Mouse (Mus musculus): ENCODE measurements around the gene Arnt2. TPM values are rescaled to one million over a fixed set of nuclear protein-coding genes. Genes with fewer than 3 reads are reported as not detected.

Gene Arnt2
- polyA plus RNA-seq, 1 experiment: 154 TPM

DNA sequence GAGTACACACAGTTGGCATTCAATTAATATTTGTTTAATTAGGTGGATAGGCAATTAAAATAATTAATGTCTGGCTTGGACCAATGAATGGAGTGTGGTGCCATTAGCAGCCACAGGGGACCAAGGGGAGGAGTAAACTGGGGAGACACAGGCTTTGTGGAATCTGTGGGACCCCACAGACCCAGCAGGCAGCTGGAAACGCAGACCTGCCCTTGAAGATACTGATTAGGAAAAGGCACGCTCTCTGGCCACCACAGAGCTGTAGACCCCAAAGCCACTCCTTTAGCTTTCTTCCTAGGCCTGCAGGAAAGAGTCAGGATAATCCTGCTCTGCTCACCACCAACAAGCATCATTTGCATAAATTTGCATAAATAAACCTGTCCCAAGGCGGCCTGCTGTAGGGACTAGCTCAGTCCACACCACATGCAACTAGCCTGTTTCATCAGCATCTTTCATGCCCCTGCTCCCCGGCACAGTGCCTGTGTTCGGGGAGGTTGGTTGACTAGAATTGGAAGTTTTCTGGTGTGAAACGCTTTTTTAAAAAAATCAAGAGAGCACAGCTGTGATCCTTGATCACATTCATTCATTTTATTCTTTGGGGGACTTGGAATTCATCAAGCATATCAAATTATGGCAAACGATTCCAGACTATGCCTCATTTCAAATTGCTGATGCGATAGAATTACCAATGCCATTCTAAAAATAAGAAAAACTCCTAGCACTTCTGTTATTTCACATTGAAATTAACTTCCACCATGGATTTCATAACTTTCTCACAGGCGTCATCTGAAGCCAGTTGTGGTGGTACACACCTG is 8.1 kb downstream of the Arnt2 start:
- no peak for DNase-seq (ENCODE audit: extremely low spot score in 1 of 2, low spot score in 1 of 2)

DNA sequence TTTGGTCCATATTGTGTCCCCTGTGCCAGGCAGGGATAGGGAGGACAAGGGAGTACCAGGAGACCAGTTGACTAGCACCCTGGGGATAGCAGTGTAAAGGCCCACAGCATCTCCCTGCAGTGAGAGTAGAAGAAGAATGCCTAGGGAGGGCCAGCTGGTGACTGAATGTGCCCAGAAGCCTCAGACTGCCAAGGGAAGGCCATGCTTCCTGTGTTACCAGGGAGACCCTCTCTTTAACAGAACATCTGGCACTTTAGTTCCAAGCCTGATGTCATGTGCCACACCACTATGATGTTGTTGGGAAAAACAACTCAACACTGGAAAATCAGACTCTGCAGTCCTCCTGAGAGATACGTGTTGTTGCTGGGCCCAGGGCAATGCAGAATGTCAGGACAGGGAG is 12.7 kb downstream of the Arnt2 start:
- DNase-seq (ENCODE audit: extremely low spot score in 1 of 2, low spot score in 1 of 2): no peak

DNA sequence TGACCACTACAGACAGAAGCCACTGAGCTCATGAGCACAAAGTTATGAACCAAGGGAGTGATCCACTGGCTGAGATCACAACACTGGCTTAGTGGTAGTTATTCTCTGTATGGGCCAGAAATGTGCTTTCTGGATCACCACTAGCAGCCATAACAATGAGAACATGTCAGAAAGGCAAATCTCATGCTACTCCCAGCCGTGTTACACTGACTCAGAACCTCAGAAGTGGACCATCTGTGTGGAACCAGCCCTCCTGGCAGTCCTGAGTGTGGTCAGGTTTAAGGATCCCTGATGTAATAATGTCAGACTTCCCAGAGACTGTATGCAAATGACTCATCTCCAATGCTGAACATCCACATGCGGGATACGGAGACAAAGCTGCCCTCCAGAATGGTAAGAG is 13.4 kb downstream of the Arnt2 start:
- no peak for DNase-seq (ENCODE audit: extremely low spot score in 1 of 2, low spot score in 1 of 2)

DNA sequence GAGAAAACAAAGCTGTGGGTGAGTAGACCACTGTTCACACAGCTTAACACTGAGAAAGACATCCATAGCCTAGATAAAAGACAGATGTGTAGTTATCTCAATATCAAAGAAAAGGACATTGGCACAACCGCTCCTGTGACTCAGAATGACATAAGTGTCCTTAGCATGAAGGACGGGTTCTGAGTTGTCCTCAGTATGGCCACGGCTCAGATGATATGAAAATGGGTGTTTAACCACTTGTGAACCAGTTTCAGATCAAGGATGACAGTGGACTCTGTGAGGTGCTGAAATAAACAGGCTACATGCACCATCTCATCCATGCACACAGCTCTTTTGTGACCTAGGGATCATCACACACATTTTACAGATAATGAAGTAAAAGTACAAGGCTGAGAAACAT is 22.1 kb downstream of the Arnt2 start:
- DNase-seq (ENCODE audit: extremely low spot score in 1 of 2, low spot score in 1 of 2): no peak

DNA sequence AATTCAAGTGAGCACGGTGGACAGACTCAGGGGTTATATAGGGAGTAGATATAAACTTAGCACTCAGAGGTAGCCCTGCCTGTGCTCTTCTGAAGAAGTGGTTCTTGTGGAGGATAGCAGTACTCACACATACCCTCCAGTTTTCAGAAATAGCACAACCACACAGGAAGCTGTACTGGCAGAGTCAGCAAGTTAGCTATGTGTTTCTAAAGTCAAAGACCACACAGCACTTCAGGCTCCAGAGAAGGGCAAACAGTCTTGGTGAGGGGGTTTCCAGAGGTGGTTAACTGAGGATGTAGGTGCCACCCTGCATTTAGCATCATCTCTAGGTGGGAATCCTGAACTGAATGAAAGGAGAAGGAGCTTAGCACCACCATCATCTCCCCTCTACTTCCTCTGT is 23.5 kb downstream of the Arnt2 start:
- no peak for DNase-seq (ENCODE audit: extremely low spot score in 1 of 2, low spot score in 1 of 2)

DNA sequence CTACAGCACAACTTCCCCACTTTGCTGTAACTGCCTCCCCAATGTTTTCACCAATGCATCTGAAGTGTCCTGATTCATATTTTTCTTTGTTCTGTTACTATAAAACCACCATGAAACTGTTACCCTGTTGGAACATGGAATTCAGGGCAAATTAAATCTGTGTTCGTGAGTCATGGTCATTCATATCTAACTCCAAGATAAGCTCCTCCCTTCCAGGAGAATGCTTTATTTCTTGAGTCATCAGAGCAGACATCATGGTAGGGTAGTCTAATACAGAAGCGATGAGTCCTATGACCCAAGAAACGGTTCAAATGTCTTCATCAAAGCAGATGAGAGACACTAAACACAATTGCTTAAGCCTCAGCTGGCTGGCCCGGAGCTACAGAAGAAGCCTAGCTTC is 25.2 kb downstream of the Arnt2 start:
- DNase-seq (ENCODE audit: extremely low spot score in 1 of 2, low spot score in 1 of 2): no peak

DNA sequence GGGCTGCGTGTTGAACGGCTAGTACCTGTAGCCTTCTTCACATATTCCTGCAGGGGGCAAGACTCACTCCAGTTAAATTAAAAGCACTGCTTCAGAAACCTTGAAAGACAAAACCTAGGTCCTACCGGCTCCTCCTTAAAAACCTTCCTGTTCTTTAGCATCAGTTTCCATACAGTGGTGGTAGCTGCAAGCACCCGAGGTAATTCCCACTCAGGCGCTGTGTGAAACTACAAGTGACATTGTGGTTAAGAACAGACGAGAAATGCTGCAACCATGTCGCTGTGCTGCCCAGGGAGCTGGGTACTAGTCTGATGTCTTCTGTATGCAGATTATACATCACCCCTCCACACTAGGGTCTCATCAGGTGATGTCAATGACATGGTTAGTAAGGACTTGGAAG is 25.9 kb downstream of the Arnt2 start:
- DNase-seq (ENCODE audit: extremely low spot score in 1 of 2, low spot score in 1 of 2): no peak

DNA sequence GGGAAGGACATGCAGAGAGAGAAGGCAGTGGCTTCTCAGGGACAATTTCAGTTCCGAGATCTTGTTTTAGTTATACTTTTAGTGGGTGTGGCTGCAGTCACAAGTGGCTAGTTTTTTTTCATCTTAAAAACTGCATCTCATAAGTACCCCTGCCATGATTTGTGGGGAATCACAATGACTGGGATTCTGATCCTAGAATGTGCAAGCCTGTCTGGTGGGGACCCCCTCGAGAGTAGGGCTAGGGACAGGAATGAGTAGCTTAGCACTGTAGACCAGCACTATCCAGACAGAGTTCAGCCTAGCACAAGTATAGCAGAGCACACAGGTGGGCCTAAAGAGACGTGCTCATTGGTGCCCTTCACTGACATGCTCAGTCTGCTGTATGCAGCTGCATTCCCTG is 27.6 kb downstream of the Arnt2 start:
- no peak for DNase-seq (ENCODE audit: extremely low spot score in 1 of 2, low spot score in 1 of 2)

DNA sequence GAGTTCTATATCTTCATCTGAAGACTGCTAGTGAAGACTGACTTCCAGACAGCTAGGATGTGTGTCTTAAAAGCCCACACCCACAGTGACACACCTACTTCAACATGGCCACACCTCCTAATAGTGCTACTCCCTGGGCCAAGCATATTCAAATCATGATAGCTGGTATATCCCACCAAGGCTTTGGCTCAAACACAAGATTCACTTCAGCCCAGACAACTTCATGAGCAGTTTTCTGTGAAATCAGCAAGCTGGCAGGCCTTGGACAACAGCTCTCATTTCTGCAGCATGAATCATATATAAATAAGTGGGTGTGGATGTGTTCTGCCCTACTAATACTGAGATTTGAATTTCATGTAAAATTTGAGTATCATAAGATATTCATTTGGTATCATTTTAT is 29.2 kb downstream of the Arnt2 start:
- no peak for DNase-seq (ENCODE audit: extremely low spot score in 1 of 2, low spot score in 1 of 2)

DNA sequence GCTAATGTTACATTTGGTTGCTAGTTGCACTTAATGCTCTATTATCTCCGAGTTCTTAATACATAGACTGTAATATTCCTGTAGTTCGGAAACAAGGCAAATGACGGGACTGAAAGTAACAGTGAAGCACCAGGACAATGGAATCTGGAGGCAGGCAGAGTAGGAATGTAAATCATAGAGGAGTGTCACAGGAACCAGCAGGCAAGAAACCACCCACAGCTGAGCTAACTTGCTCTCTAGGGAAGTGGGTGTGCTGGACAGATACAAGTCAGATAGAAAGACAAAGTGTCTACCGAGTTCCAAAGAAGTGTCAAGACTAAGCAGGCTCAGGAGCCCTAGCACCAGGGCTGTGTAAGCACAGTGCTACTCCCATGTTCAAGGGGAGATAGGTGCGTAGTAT is 32.6 kb downstream of the Arnt2 start:
- DNase-seq (ENCODE audit: extremely low spot score in 1 of 2, low spot score in 1 of 2): no peak

DNA sequence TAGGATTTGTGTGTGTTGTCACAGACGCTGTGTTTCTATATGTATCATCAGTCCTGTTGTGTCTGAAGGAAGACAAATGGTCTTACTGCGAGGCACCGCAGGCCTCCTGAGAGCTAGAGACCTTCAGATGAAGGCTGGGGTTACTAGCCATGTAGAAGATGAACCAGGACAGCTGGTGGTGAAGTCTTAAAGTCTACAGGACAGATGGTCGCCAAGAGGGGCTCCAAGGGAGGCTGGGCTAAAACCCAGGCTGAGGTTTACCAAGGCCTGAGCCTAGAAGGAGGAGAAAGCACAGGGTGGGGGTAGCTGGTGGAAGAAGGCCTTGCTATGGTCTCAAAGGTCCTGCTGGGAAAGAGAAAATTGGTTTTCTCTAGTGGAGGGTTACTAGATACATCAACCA is 36.3 kb downstream of the Arnt2 start:
- no peak for DNase-seq (ENCODE audit: extremely low spot score in 1 of 2, low spot score in 1 of 2)

DNA sequence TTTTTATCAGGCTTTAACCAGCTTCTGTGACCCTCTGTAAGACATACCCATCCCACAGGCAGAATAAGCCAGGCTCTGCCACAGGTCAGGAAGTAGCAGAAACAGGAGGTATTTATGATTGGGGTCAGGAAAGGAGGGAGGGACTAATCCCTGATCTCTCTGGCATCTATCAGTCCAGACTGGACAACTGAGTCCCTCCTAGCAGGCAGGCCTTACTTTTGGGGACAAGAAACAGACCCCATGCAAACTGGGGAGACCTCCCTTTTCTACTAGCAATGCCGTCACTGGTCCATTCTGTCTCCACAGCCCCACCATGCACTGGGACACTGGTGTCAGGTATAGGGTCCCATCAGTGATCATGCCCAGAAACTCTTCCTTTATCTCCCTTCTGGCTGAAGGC is 37.1 kb downstream of the Arnt2 start:
- DNase-seq (ENCODE audit: extremely low spot score in 1 of 2, low spot score in 1 of 2): no peak

DNA sequence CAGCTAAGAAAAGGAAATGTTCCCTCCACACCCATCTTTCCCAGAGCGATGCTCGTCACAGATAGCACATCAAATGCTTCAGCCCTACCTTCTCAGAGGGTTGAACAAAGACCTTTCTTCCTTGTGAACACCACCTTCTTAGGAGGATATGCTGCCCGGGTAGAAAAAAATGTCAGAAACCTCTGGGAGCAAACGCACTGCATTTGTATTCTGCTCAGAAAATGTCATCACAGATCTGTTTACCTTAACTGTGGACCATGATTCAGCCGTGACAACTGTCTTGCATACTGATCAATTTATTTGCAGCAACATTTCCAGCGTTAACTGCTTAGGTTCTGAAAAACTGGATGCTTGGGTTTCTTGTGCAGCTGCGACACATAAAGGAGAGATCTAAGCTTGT is 37.7 kb downstream of the Arnt2 start:
- peak in 1 of 2 experiments; percentile 61 for DNase-seq (ENCODE audit: extremely low spot score in 1 of 2, low spot score in 1 of 2)

DNA sequence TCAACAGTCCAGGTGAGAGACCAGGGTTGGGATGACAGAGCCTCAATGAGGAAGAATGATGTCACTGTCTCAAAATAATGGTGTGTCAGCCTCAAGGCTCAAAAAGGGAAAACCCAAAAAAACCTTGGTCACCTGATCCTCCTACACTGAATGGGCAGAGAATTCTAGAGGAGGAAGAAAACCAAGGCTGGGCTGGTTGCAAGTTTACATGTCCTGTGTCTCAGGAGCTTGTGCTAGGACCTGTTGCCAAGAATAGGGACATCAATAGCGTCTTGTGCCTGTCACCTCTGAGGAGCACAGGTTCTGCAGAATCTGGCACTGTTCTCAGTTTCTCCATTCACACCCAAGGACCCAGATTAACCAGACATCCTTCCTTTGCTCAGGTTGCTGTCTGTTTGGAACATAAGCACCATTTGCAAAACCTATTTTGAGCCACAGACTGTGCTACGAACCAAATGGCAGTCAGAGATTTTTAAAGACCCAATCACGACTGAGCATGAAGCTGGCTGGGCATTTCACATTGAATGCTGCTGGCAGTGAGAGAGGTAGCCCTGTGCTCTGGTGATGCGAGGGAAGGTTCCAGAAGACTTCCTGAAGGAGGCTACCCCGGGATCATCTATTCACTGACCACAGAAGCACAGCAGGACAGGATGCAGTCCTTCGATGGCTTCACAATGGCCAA is 38.9 kb downstream of the Arnt2 start:
- peak; percentile 67 to 81 for DNase-seq (ENCODE audit: extremely low spot score in 1 of 2, low spot score in 1 of 2)

DNA sequence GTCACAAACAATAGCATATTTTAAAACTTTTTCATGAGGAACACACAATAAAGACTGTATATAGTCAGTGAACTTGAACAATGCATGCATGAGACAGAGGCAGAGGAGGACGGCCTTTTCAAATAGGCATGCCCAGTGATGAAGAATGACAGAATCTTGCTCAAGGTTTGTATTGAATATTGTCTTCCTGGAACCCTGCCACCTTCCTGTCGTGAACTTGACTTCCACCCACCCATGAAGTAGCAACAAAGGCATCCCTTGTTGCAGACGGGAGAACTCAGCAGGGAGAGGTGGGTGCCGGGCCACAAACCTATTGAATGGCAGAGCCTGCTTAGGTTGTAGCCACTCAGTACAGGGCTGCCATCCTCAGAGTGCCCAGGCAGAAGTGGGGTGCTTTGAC is 43.7 kb downstream of the Arnt2 start:
- DNase-seq (ENCODE audit: extremely low spot score in 1 of 2, low spot score in 1 of 2): no peak

DNA sequence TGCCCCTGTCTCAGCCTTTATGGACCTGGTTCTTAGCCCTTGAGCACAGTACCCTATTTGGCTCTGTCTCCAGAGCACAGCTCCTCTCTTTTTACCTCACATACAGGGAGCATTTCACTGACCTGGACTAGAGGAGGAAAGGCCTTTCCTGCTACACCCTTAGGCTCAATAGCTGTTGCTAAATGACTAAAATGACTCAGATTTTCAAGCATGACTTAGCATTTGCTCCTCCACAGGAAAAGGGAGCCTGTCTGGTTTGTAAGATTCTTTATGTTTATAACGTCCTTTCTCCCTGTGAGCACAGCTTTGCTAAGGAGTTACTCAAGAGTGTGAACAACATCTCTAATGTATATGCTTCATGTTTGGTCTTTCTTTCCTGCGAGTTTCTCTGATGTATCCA is 47.3 kb downstream of the Arnt2 start:
- DNase-seq (ENCODE audit: extremely low spot score in 1 of 2, low spot score in 1 of 2): no peak

DNA sequence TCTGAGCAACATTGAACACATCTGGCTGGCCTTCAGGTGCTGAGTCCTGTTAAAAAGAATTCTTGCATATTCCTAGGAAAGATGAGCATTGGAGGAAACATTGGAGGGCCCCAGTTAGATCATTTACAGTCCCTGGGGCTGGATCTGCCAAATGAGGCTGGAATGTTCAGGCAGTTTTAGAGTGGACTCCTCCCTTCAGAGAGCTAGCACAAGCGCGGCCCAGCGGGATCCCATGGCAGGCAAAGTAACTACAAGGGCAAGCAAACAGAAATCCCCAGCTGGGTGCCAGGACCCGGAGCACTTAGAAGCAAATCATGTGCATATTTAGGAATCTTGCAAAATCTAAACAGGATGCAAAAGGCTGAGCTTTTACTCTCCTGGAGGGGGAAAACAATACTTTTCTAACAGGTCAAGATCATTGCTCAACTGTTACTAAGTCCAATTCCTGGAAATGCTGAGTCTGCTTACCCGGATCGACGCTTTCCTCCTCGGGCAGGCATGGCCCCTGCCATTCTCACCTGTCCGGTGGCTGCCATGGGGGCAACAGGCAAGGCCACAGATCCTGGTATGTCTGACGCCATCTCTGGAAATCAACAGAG is 48.8 kb downstream of the Arnt2 start:
- no peak for DNase-seq (ENCODE audit: extremely low spot score in 1 of 2, low spot score in 1 of 2)

DNA sequence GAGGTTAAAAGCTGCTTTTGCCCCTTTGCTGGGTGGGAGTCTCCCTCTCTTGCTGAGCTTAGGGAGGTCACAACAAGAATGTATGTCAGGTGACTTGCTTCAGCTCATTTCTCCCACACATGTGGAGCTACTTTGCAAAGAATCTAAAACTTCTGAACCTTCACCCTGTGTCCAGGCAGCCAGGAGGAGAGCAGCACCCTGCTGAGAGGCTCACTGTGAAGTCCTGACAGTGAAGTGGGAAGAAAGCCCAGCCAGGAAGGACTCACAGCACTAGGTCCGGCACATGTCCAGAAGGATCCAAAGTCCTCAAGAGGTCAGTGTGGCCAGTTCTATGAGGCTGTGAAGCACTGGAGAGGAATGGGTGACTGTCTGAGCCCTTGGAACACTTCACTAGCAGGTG is 51.5 kb downstream of the Arnt2 start:
- DNase-seq (ENCODE audit: extremely low spot score in 1 of 2, low spot score in 1 of 2): no peak

DNA sequence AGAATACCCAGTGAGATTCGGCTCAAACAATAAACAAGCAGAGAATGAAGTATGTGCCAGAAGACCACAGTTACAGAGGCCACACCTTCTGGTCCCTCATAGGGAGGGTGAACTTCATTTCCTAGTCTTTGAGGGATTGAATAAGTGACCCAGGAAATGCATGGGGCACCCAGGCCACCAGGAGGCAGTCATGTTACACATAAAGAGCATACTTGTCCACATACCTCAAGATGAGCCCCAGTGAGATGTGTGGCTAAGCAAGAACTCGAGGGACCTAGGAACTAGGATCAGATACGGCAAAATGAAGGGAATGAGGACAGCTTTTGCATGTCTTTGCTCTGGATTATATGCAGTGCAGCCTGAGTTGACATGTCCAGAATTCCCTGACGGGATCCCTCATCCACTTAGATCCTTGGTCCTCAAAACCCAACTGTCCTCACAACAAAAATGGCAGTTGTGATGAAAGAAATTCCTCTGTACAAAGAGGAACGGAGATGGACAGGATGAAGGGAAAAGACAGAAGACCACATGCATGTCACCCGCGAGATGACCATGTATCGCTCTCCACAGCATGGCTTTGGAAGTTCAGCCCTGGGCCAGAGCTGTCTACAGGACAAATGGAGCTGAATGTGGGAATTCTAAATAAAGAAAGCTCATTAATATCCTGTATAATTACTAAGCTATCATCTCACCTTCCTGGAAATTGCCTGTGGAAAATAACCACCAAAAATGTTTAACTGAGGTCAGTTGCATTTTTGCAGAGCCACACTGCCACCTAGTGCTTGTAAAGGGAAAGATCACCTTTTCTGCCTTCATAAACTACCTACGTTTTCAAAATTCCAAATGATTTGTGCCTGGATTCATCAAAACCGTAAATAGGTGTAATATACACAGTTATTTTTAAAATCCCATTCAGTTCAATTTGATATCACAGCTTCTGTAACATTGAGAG is 54.1 kb downstream of the Arnt2 start:
- peak; percentile 62 to 81 for DNase-seq (ENCODE audit: extremely low spot score in 1 of 2, low spot score in 1 of 2)

DNA sequence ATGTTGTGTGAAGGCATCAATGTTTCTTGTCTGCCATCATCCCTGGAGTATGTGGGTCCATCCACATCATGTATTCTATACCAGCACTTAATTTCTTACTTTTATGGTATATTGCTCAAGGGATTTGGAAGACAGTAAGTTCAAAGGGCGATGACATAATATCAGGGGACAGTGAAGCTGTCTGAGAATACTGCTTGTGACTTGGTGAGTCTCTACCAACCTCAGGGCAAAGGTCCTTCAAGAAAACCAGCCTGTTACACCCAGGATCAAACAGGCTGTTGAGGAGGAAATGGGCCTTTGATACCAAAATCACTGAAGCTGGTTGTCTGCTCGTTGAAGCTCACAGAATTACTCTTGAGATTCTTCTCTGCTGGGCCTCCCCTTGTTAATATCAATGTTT is 55.1 kb downstream of the Arnt2 start:
- DNase-seq (ENCODE audit: extremely low spot score in 1 of 2, low spot score in 1 of 2): no peak

DNA sequence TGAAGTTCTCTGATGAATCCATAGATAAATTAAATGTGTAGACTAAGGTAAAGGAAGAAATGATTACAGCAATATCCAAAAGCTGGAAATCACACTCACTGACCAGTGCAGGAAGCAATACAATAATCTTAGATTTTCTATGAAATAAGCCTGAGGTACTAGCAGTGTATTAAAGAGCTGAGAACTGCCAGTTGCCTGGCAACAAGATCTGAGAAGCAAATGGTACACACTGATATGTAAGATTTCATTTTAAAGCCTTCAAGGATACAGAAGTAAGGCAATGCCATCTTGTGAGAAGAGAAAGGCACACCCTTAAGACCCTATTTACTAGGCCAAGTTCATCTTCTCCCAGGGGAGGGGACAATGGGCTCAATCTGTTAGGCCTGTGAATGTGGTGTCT is 59.4 kb downstream of the Arnt2 start:
- DNase-seq (ENCODE audit: extremely low spot score in 1 of 2, low spot score in 1 of 2): no peak
